Mouse (Mus musculus) layer of hippocampus, adult 8-10 months (tissue): ENCODE measurements around the gene Emc10. TPM values are rescaled to one million over a fixed set of nuclear protein-coding genes. Genes with fewer than 3 reads are reported as not detected.

Experiments
- DNase-seq, 2 experiments: peaks; one replicate each; pipeline ENCODE4 v3.0.0; 2022; ENCODE audit warnings: low spot score in 2 of 2
- total RNA-seq, 4 experiments: library from RNA; stranded (reverse); gene quantifications; 2 replicates each; pipeline ENCODE4 v1.2.4; 2022

Gene Emc10
- total RNA-seq, 4 experiments from 2014 or later = 201 to 225 (median 215) TPM

DNA sequence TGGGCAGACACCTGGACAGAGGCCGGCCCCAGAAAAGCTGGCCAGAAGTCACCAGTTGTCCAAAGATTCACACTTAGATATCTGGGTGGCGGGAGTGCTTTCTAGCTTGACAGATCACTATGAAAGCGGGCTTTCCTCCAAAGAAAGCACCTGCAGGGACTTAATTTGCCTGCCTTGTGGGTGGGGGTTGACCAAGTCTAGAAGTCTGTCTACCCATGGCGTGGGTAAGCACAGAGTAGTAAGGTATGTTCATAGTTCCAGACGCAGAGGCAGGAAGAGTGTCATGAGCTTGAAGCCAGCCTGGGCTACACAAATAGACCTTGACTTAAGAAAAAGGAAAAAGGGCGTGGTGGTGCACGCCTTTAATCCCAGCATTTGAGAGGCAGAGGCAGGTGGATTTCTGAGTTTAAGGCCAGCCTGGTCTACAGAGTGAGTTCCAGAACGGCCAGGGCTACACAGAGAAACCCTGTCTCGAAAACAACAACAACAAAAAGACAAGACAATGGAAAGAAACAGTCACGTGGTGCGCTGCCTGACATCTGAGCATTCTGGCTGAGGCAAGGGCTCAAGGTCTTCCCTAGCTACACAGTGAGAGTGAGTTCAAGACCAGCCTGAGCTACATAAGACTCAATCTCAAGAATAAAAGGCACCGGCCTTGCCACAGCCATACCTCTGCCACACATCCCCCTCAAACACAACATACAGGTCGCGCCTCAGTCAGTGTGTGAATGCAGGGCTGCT, 30.3 kb upstream of the Emc10 start:
- DNase-seq = no peak

DNA sequence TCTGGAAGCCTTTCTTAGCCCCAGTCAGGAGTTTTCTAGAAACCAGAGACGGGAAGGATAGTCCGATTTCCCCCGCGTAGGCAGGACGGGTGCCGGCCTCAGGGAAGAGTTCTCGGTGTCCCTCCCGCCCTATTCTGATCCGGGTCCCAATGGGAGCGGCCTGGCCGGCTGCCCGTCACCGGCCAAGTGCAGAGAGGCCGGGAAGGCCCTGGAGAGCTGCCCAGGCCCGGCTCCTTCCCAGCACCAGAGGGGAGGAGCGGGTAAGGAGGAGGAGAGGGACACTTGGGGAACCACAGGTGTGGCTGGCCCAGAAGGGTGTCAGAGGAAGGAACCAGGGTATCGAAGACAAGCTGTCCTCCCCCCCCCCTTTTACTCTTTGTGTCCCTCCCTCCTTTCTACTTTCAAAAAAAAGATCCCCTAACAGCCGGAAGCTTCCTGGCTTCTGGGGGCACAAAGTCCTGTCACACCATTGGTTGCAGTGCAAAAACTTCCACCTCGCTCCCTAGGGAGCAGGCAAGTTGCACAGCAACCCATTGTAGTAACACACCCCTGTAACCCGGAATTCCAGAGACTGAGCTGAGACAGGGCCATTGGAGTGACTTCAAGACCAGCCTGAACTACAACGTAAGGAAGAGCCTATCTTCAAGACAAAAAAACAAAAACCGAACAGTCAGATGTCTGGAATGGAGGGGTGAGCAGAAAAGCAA, 28.9 kb upstream of the Emc10 start:
- peak in 1 of 2 experiments; percentile 38 for DNase-seq

GRCm38 (mm10) chr7:44524502-44524901, 28.2 kb upstream of the Emc10 start, which contains the start of gene Mybpc2:
Mybpc2 (minus strand) TSS chr7:44524656.
- DNase-seq = no peak

- no peak for DNase-seq
Observed at GRCm38 (mm10) chr7:44523056-44523455, 26.7 kb upstream of the Emc10 start.

DNA sequence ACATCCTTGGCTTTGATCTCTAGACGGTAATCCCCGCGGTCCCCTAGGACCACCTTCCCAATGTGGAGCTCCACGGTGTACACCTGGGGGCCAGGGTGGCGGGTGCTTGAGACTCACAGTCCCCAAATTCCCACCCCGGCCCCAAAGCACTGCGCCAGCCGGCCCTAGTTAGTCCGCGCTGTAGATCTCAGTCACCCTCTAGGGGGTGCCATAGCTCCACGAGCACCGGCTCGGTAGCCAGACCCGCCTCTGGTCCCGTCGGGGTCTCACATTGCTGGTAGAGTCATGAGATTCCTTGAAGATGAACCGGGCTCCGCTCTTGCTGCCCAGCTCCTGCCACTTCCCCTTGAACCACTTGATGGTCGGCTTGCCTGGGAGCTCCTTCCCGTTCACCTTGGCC, 25.4 kb upstream of the Emc10 start:
- DNase-seq = peak in 1 of 2 experiments; percentile 45

DNA sequence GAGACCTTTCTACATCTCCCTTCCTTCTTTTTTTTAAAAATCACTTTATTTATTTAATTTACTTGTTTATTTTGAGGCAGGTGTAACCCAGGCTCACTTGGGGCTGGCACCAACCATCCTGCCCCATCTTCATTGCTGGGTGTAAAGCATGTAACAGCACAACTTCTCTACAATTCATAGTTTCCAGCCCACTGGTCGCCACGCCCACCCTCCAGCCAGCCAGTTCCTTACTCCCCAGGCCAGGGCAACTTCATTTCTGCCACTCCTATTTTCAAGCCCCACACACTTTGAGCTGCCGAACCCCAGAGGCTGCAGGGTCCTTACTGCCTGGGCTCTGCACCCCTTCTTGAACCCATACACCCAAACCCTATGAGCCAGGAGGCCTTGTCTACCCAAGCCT, 24.7 kb upstream of the Emc10 start:
- DNase-seq = no peak

- no peak for DNase-seq
Observed at GRCm38 (mm10) chr7:44519240-44519913, 23.0 kb upstream of the Emc10 start.

DNA sequence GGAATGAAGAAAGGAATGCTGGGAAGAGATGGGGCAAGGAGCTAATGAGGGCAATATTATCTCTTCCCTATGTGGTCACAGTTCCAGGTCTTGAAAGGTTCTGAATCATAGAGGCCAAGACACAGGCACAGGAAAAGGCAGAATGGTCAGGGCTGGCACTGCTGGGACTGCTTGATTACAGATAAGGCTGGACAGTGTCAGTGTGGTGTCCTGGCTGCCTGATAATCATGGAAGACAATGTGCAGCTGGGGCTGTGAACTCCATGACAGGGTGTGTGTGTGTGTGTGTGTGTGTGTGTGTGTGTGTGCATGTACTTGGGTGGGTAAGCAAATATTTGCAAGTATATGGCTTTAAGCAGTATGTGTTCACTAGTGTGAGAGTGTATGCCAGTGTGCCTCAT, 11.2 kb upstream of the Emc10 start:
- DNase-seq = no peak

GRCm38 (mm10) chr7:44501563-44502115, 5.3 kb upstream of the Emc10 start:
- DNase-seq = peak in 1 of 2 experiments; percentile 75

- no peak for DNase-seq
Observed at GRCm38 (mm10) chr7:44500046-44500445, 3.7 kb upstream of the Emc10 start.

GRCm38 (mm10) chr7:44498922-44499321, 2.6 kb upstream of the Emc10 start:
- no peak for DNase-seq

DNA sequence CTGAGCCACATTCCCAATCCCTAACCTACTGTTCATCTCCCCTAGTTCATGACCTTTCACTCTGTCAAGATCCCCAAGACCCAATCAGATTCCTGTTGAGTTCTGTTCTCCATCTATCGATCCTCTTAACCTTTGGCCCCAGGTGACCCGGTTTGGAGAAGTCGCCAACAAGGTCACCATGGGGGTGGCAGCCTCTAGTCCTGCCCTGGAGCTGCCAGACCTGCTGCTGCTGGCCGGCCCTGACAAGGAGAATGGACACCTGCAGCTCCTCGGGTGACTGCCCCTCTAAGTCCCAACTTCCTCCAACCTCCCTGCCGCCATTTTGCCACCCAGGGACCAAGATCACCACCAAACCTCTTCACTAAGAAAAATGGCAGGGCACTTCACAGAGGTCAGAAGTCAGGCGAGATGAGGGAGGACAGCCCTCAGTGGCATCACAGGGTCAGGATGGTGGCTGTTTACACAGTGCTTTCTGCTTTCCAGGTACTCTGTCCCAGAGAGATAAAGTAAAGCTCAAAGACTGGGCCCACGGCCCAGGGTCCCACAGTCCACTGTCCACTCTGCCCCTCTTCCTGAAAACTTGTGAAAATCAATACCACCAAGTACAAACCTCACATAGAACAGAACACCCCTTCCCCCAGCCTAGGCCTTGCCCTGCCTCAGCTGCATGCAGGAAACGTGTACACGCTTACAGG, 1.2 kb upstream of the Emc10 start:
- no peak for DNase-seq

- no peak for DNase-seq
Observed at GRCm38 (mm10) chr7:44496771-44497109, 411 bp upstream of the Emc10 start.

DNA sequence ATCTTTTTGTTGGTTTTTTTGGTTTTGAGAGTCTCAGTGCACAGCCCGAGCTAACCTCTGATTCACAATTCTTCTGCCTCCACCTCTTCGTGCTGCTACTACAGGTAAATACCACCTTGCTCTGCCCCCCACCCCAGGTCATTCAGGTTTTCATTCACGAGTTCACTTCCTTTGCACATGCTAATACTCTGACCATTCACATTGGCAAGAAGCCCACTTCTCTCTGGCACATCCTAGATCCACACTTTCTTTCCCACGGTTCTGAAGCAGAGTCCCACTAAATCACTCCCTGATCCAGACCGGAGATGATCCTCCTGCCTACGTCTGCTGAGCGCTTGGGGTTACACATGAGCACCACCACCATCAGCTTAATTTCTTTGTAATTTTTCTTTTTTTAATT, 1.2 kb downstream of the Emc10 start:
- DNase-seq = no peak

GRCm38 (mm10) chr7:44494681-44495080, 1.6 kb downstream of the Emc10 start:
- DNase-seq = no peak

GRCm38 (mm10) chr7:44492166-44492826, 4.0 kb downstream of the Emc10 start:
- no peak for DNase-seq

- DNase-seq = no peak
Observed at GRCm38 (mm10) chr7:44491391-44491790, 4.9 kb downstream of the Emc10 start.

DNA sequence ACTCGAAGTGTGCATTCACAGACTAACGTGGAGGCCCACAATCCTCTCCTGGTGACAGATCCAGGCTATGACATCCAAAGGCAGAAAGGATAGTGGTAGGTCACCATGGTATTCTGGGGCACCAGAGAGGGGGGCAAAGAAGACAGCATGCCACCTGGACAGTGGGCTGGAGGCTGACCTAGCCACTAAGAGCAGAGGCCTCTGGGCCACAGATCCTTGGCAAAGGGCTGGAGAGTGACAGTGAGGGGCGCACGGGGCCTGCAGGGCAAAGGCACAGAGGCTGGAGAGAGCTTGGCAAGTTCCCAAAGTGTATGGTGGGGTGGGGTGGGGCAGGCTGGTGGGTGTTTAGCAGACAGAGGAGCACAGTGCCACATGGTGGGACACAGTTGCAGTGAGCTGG, 6.0 kb downstream of the Emc10 start:
- DNase-seq = no peak

GRCm38 (mm10) chr7:44488545-44488944, 7.8 kb downstream of the Emc10 start:
- DNase-seq = no peak

DNA sequence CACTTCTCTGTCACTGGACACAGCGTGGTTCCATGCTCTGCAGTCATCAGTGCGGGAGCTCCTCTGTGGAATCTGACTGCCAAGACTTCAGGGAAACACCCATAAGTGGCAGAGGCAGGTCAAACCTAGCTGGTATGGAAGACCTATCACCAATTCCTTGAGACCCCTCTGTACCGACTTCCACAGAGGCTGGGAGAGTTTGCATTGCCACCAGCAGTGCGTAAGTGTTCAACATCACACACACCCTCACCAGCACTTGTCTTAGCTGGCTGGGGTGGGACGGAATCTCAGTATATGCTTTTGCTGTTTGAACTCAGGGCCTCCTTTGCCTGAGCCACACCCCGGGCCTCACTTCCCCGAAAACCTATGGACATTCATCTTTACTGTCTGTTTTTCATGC, 8.4 kb downstream of the Emc10 start:
- DNase-seq = no peak
